Mouse (Mus musculus) ovary, adult 18-20 months (tissue): ENCODE measurements around the gene Klhl3.

Source experiments
- DNase-seq: peaks from one replicate; pipeline ENCODE4 v3.0.0; 2022; ENCODE audit warnings: low spot score, mixed read lengths

Gene Klhl3

DNA sequence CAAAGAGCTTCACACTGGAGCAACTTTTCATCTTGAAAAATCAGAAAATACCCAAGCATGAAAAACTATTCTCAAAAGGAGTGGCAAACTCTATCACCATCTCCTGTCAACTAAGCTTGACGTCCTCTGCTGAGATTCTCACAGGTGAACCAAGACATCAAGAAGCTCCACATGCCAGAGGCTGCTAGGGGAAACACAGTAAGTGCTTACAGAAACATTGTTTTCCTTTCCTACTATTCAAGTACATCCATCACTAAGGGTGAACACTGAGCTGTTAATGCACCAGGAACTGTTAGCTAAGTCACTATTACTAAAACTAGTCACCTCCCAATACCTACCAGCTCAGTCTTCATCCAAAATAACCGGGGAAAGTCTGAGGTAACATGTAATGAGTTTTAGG is 11.6 kb upstream of the Klhl3 start:
- DNase-seq = no peak

GRCm38 (mm10) chr13:58124278-58124677 is 10.9 kb upstream of the Klhl3 start:
- DNase-seq = no peak

DNA sequence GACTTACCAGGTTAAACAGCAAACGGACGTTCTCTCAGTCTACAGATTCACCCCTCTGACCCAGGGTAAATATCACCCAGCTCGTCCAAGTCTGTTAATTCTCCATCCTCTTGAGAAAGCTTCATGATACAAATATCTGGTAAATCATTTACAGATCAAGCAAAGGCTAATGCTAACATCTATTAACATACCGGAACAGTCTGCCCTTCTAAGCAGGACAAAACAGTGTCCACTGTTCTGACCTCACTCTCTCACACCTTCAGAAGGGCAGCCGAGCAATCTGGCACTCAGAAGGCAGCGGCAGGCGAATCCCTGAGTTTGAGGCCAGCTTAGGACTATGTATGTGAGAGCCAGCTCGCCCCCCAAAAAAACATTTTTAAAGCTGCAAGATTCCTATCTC is 10.0 kb upstream of the Klhl3 start:
- no peak for DNase-seq

- DNase-seq = no peak
Observed at GRCm38 (mm10) chr13:58122786-58123297, 9.4 kb upstream of the Klhl3 start.

DNA sequence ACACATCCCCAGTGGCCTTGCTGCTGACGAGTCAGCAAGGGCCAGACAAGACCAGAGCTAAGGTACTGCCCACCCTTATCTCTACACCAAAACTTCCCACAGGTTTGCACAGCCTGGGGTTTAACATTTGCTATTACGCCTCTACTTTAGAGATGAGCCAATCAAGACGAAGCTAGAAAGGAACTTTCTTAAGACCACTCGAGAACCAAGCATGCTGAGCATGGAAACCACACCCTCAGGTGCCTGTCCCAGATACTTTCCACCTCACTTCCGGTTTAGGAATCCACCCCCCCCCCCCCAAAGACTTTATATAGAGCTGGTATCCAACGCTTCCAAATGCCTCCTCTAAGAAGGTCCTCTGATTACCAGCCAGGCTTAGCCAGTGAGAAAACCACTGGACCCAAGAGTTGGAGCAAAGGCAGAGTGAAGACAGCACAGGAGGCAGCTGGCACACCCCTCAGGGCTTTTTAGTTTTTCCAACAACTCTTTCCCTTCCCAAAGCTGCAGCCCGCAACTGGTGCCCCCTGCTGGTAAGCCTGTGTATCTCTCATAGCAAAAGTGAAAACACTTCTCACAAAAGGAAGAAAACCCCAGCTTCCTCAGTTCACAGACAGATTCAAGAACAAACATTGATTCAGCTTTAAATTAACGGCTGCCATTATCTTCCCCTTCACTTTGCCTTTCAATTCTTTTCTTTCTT is 4.1 kb upstream of the Klhl3 start:
- DNase-seq = no peak

GRCm38 (mm10) chr13:58116801-58117200 is 3.4 kb upstream of the Klhl3 start:
- DNase-seq = no peak

GRCm38 (mm10) chr13:58115227-58115626 is 1.8 kb upstream of the Klhl3 start:
- DNase-seq = no peak

DNA sequence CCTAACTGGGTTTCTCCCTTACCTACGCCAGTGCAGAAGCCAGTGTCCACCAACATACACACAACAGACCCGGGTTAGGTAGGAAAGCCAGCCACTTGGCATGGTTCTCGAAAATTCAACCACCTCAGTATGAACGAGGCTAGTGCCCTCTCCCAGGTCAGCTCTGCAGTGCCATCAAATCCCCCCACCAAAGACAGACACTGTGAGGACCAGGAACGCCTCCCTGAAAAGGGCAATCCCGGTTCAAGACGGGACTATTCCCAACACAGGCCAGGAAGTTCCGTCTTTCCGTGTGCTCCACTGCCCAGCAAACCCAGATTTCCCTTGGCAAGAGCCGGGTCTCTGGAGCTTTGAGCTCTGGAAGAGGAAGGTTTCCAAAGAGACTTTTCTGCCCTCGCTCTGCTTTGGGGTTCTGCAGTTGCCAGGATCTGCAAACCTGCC is 771 bp downstream of the Klhl3 start:
- no peak for DNase-seq

- DNase-seq = no peak
Observed at GRCm38 (mm10) chr13:58112191-58112590, 1.2 kb downstream of the Klhl3 start.

DNA sequence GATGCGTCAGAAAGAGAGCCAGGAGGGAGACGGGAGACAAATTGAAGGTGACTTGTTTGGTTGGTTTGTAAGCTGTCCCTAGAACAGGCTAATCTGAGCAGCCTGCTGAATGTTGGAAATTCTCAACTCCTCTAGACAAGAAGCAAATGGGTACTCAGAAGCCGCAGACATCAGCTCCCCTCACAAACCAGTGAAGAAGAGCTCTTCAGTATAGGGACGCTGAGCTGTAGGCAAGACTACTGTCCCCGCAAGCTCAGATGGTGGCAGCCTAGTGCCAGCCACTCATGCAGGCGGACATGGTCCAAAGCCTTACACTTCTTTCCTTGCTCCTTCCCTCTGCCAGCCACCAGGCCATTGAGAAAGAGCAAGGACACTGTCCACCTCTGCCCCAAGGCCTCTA is 2.1 kb downstream of the Klhl3 start:
- no peak for DNase-seq

DNA sequence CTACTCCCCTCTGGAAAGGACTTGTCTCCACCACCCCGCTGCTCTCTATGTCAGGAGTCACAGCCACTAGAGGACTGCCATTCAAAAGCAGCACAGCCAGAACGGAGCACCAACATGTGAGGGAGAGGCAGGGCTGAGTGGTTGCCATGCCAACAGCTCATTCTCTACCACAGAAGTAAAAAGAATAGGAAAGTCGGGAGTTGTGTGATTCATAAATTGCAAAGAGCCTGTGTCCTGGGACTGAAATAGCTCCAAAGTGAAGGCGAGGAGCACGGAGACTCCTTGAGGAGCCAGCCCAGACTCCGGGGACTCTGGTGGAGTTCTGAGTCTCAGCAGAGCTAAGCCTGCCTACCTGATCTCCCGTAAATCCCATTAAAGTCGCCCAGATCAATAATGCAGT is 22.7 kb downstream of the Klhl3 start:
- peak; percentile 69 for DNase-seq

DNA sequence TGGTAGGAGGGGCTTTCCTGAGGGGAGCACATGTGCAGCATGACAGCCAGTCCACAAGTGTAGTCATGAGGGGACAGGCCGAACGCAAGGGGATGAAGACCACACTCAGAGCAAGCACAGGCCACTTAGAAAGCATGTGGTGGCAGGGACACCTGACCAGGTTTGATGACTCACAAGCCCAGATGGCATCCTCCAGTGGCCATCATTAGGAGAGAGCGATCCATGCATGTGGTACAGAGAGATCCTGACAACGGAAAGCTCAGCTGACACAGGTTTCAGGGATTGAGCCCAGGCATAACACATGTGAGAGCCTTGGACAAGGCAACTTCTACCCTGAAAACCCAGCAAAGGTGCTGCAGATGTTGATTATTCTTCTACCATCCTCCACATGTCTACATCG is 29.0 kb downstream of the Klhl3 start:
- no peak for DNase-seq

DNA sequence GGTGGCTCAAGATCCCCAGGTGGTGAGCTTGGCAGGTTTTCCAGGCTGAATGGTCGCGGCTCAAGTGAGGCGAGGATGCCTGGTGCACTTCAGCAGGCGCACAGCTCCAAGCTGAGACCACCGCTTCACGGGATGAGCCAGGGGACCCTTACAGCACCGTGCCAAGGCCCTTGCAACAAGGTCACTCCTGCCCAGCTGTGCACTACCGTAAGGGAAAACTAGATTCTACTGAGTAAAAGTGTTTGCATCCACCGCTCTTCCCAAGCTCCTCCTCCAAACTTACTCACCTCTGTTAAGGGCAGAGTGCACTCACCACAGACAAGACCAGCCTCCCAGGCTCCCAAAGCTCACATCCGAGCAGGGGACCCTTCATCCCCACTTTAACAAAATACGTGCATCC is 29.9 kb downstream of the Klhl3 start:
- DNase-seq = no peak

GRCm38 (mm10) chr13:58083048-58083447 is 30.3 kb downstream of the Klhl3 start:
- no peak for DNase-seq

GRCm38 (mm10) chr13:58078361-58078760 is 35.0 kb downstream of the Klhl3 start:
- DNase-seq = no peak

GRCm38 (mm10) chr13:58074881-58075280 is 38.5 kb downstream of the Klhl3 start:
- no peak for DNase-seq

GRCm38 (mm10) chr13:58074466-58074865 is 38.9 kb downstream of the Klhl3 start:
- DNase-seq = no peak

GRCm38 (mm10) chr13:58073254-58073882 is 40.0 kb downstream of the Klhl3 start:
- no peak for DNase-seq

DNA sequence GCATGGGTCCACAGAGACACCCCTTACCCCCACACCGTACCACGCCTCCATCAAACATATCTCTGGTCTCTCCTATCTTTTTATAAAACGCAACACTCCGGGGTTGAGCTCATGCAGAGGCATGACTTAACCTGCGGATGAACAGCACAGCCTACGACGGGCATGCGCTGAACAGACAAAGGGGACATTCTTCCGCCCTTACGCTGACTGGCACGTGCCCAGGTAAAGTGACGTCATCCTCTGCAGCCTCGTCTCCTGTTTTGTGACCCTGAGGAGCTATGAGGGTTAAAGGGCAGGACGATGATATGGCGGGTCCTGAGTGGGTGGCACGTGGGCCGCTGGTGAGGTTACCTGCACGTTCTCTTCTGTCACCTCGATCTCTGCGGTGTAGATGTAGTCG is 42.2 kb downstream of the Klhl3 start:
- DNase-seq = no peak

DNA sequence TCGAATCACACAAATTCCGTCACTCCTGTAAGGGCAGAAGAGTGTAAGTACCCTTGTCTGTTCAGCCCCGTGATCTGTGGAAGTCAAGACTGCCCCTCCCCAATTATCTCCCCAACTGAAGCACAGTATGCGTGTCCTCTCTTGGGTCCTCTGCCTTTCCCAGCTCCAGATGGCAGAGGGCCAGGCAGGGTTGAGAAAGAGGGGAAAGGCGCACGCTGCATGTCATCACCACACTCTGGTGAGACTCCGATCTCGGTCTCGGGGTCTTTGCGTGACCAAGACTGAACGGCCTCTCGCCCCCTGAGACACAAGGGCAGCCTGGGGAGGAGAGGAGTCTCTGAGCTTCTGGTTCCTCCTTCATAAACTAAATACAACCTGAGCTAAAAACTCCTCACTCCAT is 42.9 kb downstream of the Klhl3 start:
- DNase-seq = no peak

DNA sequence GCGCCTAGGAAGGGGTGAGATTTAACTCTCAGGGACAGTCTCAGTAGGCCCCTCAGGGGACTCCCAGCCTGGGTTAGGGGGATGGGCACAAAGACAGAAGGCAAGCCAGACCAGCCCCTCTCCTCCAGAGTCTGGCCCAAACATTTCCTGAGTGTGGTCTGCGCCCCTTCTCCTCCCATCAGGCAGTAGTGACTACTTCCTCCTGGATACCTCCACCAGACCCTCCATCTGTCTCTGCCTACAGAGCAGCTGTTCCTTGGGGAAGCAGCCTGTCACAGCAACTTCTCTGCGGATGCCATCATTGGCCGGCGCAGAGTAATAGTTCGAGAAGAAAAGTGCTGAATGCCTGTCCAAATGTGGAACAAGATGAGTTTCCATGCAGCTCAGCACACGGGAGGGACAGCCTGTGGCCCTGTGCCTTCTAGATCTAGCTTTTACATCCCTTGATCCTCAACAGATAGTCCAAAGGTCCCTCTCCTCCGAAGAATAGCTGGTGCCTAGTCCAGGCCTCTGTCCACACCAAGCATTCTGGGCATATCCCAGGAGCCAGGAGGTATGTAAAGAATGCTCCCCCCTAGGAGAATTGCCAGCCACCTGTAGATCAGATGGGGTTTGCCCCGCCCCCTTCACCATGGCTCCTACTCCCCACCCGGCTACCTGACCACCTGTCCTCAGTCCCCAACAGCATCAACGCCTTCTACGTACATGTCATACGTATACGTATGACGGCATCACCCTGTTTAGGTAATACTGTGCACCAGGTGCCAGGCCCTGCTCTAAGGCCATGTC is 44.8 kb downstream of the Klhl3 start:
- no peak for DNase-seq

GRCm38 (mm10) chr13:58067540-58068103 is 45.8 kb downstream of the Klhl3 start:
- peak; percentile 40 for DNase-seq
